Mouse (Mus musculus) gastrocnemius, adult 8-10 months (tissue): ENCODE results near the gene Txndc11. TPM values are rescaled to one million over a fixed set of nuclear protein-coding genes. Genes with fewer than 3 reads are reported as not detected.

Experiments
- microRNA-seq: library from miRNA; unstranded; fragments of <30 nt; microRNA quantifications from one replicate; pipeline ENCODE4 v1.2.0, GENCODE M21; 2022
- total RNA-seq, 4 experiments: library from RNA; stranded (reverse); gene quantifications; 2 replicates each; pipeline ENCODE4 v1.2.4; 2022

Txndc11 gene
- total RNA-seq, 4 experiments from 2014 or later: 4.6 to 8.5 (median 7.0) TPM

Small RNA genes lying within 50 kb of the gene (microRNA-seq; reads per million reads assigned to microRNA genes)
- 48.2 reads per million, percentile 39 among the genes with 10 or more reads in this experiment for gene Gm23935

Other genes starting within 250 kb of the Txndc11 start
- gene Snn, start 73.7 kb downstream of the Txndc11 start, total RNA-seq: 1 to 10 TPM; 2.3 to 3.7 (median 3.1) TPM
- 1 to 10 TPM; 2.5 to 3.9 (median 3.3) TPM for gene Litaf, start 68.5 kb downstream of the Txndc11 start, total RNA-seq
- 10 to 100 TPM in 3 of 4 experiments, 1 to 10 TPM in 1; 9.7 to 15.8 (median 13.5) TPM for gene Zc3h7a, start 41.7 kb upstream of the Txndc11 start, total RNA-seq
- 10 to 100 TPM; 41.0 to 47.7 (median 42.4) TPM for gene Rsl1d1, start 68.7 kb upstream of the Txndc11 start, total RNA-seq
- 10 to 100 TPM; 54.6 to 58.0 (median 56.7) TPM for gene Gspt1, start 119.7 kb upstream of the Txndc11 start, total RNA-seq
- not detected for gene Tnfrsf17, start 179.2 kb upstream of the Txndc11 start, total RNA-seq
- 10 to 100 TPM in 2 of 4 experiments, 1 to 10 TPM in 2; 7.4 to 11.8 (median 10.2) TPM for gene Snx29, start 188.3 kb upstream of the Txndc11 start, total RNA-seq